Mouse (Mus musculus) regulatory T cell (primary cell): ENCODE results near the gene Cdr2.

Source experiments
- in situ Hi-C: fragments of 300-600 bp; cut with MboI, MseI; formaldehyde crosslinking; loops from one replicate; pipeline ENCODE4 v1.15.1; 2025; ENCODE audit warnings: high pct_unique_total_duplicates

Cdr2 gene

GRCm38 (mm10) chr7:120982200-120982841, at the start of gene Cdr2, which contains the start of gene Mfsd13b:
Gene Cdr2 (minus strand): TSS chr7:120982312.
Gene Mfsd13b (plus strand): TSS chr7:120982509.
- in situ Hi-C loops = no loop called here

- in situ Hi-C loops = loop anchor here (5.0 kb wide), 1 partner anchor 183 kb away; no protein-coding TSS in a partner anchor
Measured at GRCm38 (mm10) chr7:121029947-121030346, 47.8 kb upstream of the Cdr2 start.

DNA sequence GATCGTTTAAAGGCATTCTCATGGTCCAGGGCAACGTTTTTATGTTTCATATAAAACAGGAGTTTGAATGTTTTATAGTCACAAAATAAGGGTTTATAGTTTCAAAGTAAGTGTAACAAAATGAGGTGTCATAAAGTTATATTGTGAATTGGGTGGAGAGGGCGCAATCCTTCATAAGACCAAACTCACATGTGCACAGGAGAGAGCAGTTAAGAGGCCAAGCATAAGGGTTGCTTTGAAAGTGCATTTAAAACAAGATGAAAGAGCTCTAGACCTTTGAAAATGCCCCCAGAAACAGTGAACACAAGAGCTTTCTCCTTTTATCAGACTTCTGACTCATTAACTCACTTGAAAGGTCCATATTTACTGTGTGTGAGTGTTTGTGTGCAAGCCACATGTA, 44.2 kb upstream of the Cdr2 start:
- in situ Hi-C loops = loop anchor here (5.0 kb wide), 1 partner anchor 179 kb away; no protein-coding TSS in a partner anchor

- in situ Hi-C loops = loop anchor here (5.0 kb wide), 1 partner anchor 178 kb away; no protein-coding TSS in a partner anchor
Measured at GRCm38 (mm10) chr7:121025221-121026008, 43.3 kb upstream of the Cdr2 start.

DNA sequence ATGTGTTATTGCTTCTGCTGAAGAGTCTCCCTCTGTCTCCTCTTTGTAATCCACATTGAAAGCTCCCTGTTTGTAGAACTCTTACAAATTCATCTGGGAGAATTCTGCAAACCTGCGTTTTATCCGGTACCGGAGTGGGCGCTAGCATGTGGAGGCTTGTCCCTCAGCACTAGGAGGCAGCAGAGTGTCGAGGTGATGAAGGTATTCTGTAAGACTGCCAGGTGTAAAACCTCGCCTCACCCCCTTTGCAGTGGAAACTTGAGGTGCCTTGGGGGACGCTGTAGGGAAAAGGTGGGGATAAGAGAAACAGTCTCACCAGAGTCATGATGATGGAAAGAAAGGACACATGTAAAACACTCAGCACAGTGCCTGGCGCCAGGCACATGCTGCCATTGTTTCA, 38.2 kb upstream of the Cdr2 start:
- in situ Hi-C loops = no loop called here

- in situ Hi-C loops = no loop called here
Measured at GRCm38 (mm10) chr7:121018778-121019177, 36.7 kb upstream of the Cdr2 start.

DNA sequence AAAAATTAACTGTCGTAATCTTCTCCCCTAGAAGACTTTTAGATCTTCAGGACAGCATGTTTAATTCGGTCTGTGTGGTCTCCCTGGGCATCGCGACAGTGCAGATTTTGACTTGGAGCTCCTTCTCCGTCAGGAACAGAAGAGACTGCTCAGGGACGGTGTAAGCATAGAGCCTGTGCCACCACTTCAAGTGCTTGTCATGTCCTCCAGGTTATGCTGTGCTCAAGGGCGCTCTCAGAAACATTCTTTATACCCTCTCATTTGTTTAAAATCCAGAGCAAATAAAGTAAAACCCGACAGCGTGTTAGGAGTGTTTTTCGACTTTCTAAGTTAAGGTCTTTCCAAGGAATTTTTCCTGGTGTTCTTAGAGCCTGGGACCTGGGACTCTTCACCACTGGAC, 32.4 kb upstream of the Cdr2 start:
- in situ Hi-C loops = no loop called here

DNA sequence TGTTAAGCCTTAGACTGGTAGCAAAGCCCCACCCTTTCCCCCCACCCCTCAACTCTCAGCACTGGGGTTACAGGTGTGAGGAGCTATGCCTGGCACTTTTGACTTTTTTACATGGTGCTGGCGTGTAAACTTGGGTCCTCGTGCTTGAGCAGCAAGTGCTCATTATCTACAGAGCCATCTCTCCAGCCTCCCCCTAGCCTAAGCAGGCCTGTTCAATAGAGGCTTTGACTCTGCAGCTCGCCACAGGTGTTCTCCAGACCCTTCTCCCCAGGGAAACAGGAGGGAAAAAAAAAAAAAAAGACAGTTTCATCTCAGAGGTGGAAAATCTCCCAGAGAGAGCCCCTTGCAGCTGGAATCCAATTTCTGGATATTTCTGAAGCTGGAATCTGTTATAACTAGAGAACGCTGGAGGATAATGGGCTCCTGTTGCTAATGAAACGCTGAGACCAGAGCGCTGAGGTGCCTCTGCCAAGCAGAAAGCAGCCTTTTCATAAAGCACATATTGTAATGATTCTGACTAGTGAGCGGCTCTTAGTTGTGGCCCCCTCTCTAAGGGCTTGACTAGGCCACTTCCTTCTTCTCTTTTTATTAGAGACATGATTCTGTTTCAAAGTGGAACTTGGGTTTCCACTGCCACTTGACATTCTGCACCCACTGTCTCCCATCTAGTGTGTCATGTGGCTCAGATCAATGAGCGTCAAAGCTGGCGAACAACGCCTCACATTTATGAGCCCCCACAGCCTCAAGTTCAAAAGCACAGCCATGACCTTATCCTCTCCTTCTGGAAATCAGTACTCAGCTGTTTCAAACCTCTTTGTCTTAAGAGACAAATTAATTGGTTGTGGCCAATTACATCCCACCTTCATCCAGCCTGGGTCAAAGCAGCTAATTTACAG, 29.9 kb upstream of the Cdr2 start:
- in situ Hi-C loops = no loop called here

GRCm38 (mm10) chr7:121003793-121004418, 21.8 kb upstream of the Cdr2 start:
- in situ Hi-C loops = no loop called here

DNA sequence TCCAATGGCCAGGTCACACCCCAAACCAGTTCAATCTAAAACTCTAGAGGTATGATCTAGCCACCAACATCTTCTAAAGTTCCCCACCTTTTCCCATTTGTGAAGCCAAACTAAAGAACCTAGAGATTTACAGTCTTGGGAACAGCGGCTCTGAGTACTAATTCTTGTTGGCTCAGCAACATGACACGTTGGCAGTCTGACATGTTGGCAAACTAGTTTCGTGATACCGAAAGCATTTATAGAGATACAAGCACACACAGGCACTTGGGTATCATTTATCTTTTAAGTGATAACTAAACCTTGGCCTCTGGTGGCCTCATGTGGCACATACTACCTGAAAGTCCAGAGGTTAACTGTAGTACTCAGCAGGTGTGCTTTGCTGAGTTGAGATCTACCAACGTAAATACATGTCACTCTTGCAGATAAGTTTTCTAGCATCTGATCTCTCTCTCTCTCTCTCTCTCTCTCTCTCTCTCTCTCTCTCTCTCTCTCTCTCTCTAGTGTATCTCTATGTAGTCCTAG, 20.4 kb upstream of the Cdr2 start:
- in situ Hi-C loops = no loop called here

GRCm38 (mm10) chr7:121001879-121002278, 19.8 kb upstream of the Cdr2 start:
- in situ Hi-C loops = no loop called here

- in situ Hi-C loops = no loop called here
Measured at GRCm38 (mm10) chr7:121000065-121000822, 18.1 kb upstream of the Cdr2 start.

DNA sequence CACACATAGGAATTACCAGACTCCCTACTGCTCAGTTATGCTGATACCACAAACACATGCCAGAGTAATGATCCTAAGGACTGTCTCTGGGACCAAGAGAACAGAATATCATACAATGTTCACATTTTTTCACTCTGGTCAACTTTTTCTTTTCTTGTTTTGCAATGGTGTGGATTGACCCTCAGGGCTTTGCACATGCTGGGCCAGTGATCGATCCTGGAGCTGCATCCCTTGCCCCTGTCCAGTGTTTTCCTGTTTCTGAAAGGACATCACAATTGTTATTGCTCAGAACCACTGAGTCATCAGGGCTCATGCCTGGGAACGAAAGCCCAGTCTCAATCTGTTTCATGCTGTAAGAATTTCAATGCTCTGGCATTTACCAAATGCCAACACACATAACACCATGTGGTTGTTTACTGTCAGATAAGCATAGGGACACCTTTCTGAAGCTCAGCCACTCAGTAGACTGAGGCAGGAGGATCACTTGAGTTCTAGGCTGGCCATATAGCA, 17.0 kb upstream of the Cdr2 start:
- in situ Hi-C loops = no loop called here

DNA sequence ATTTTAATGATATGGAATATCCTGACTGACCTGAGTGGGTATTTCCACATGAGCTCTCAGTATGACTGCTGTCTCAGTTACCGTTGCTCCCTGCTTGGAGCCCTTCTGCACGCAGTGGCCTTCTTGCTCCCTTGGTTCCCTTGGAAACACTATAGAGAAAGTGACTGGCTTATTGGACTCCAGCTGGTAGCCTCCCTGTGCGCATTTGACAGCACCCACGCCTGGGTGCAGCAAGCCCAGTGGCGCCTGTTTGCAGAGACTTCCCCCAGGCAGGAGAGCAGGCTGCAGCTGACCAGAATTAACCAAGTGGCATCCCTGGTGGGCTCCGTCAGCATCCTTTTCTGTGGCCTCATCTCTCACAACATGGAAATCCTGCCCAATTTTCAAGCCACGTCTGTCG, 9.1 kb upstream of the Cdr2 start:
- in situ Hi-C loops = no loop called here

- in situ Hi-C loops = no loop called here
Measured at GRCm38 (mm10) chr7:120982968-120983367, 856 bp upstream of the Cdr2 start.

GRCm38 (mm10) chr7:120980931-120981924, 884 bp downstream of the Cdr2 start:
- in situ Hi-C loops = no loop called here

- in situ Hi-C loops = no loop called here
Measured at GRCm38 (mm10) chr7:120980041-120980440, 2.1 kb downstream of the Cdr2 start.

- in situ Hi-C loops = no loop called here
Measured at GRCm38 (mm10) chr7:120977063-120977462, 5.0 kb downstream of the Cdr2 start.

- in situ Hi-C loops = no loop called here
Measured at GRCm38 (mm10) chr7:120974001-120974400, 8.1 kb downstream of the Cdr2 start.
